In the genomic region with DNA sequence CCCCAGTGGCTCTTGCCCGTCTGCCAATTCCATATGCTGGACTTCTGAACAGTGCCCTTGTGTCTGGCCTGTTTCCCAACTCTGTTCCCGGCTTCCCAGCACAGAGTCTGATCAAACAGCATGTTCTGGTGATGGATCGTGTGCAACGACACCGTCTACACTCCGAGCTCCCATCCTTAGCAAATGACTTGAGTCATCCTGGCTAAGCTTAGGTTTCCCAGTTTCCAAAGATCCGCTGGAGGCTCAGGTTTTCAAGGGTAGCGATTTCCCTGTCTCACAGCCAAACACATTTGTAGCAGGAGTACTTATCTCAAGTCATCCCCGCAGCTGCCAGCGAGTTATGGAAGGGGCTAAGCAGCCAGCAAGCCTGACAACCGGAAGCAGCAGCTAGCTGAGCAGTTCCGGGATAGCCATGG, we compare ENCODE assay signal across 10 mouse cellular contexts.
A peak's percentile ranks its signal among the peaks of the same experiment; 100 is the strongest.
DNase-seq lines count a peak whose midpoint lies in the region; ATAC-seq and TF ChIP-seq lines count a peak whose summit lies in the region.
"Had no signal": no experiment of that assay in that cellular context is flagged by ENCODE, and none has a peak within 500 bp of the region (broad histone marks: within the 10 kb centered on the region; RNA-seq: fewer than 3 reads in every experiment).

No protein-coding gene starts in this region.

- WGBS in hindbrain, postnatal 0 days, result 48% methylated on average over 12 of the region's 12 CpGs
- WGBS in hindbrain, embryonic 10.5 days, result 84% methylated on average over 12 of the region's 12 CpGs
- 16% methylated on average over 12 of the region's 12 CpGs for WGBS in heart, postnatal 0 days

- no peak for ATAC-seq in hindbrain, postnatal 0 days
- peak; percentile 64 for ATAC-seq in heart, postnatal 0 days (ENCODE audit: insufficient read depth, low read depth)

- no peaks in the 10 kb centered on the region for H3K36me3 ChIP-seq in hindbrain, postnatal 0 days (ENCODE audit: insufficient read depth, low read length)
- no peaks in the 10 kb centered on the region for H3K36me3 ChIP-seq in hindbrain, embryonic 10.5 days
- no peaks in the 10 kb centered on the region for H3K36me3 ChIP-seq in E14TG2a.4 (ENCODE audit: insufficient read depth, low read length)
- H3K36me3 ChIP-seq in heart, postnatal 0 days (replicated peaks; ENCODE audit: control insufficient read depth, insufficient read depth, low read length), result no peaks in the 10 kb centered on the region
- H3K36me3 ChIP-seq: limb, embryonic 13.5 days; neural tube, embryonic 12.5 days had no signal

- DNase-seq in hindbrain, postnatal 0 days (ENCODE audit: low spot score), result peak; percentile 50
- DNase-seq in hindbrain, embryonic 10.5 days (ENCODE audit: low spot score), result no peak
- peak; percentile 50 for DNase-seq in cerebellum, adult 11 months
- DNase-seq in heart, postnatal 0 days (ENCODE audit: low spot score), result peak; percentile 58
- DNase-seq in urinary bladder, adult 18-20 months (ENCODE audit: low spot score in 2 of 2), result no peak
- no peak for DNase-seq in c-Kit-positive CD71-positive TER-119-positive erythroid progenitor cells, embryonic 14.5 days (ENCODE audit: low spot score)
- no peak for DNase-seq in adrenal gland, adult 8-10 months

- no peak overlapping the region for H3K27ac ChIP-seq in hindbrain, postnatal 0 days
- no peak overlapping the region for H3K27ac ChIP-seq in hindbrain, embryonic 10.5 days
- H3K27ac ChIP-seq in heart, postnatal 0 days (ENCODE audit: low read depth), result no peak overlapping the region
- H3K27ac ChIP-seq: limb, embryonic 13.5 days; neural tube, embryonic 12.5 days had no signal

- no peak for TF ChIP-seq EP300 in heart, postnatal 0 days (IDR thresholded peaks at IDR 0.05; ENCODE audit: low read depth)

- no peak for TF ChIP-seq CTCF in hindbrain, postnatal 0 days (IDR thresholded peaks at IDR 0.05; ENCODE audit: low read depth)
- TF ChIP-seq CTCF in E14TG2a.4 (conservative IDR thresholded peaks at IDR 0.05; ENCODE audit: low read length), result no peak
- TF ChIP-seq CTCF in heart, postnatal 0 days (IDR thresholded peaks at IDR 0.05; ENCODE audit: low read depth), result no peak

- peak overlapping the region; percentile 16; the same call in 1 of the 2 replicates for H3K4me2 ChIP-seq in hindbrain, postnatal 0 days (ENCODE audit: low read depth, low read length)
- H3K4me2 ChIP-seq in heart, postnatal 0 days (ENCODE audit: low read depth, low read length), result peak overlapping the region; percentile 55
- H3K4me2 ChIP-seq: limb, embryonic 13.5 days; neural tube, embryonic 12.5 days had no signal

- no peaks in the 10 kb centered on the region for H3K27me3 ChIP-seq in hindbrain, postnatal 0 days (ENCODE audit: insufficient read depth, low read length)
- H3K27me3 ChIP-seq in hindbrain, embryonic 10.5 days (ENCODE audit: insufficient read depth, poor library complexity, severe bottlenecking), result no peaks in the 10 kb centered on the region
- H3K27me3 ChIP-seq in E14TG2a.4 (ENCODE audit: insufficient read depth, low read length), result peaks cover 21% of the 10 kb centered on the region
- H3K27me3 ChIP-seq in heart, postnatal 0 days (ENCODE audit: control insufficient read depth, insufficient read depth, low read length), result no peaks in the 10 kb centered on the region
- H3K27me3 ChIP-seq: limb, embryonic 13.5 days; neural tube, embryonic 12.5 days had no signal

- no peak overlapping the region for H3K9ac ChIP-seq in hindbrain, postnatal 0 days (replicated peaks; ENCODE audit: low read length)
- H3K9ac ChIP-seq in heart, postnatal 0 days (replicated peaks; ENCODE audit: low read depth, low read length), result no peak overlapping the region; the same call in 1 of the 2 replicates
- H3K9ac ChIP-seq: limb, embryonic 13.5 days; neural tube, embryonic 12.5 days had no signal

- H3K4me1 ChIP-seq in hindbrain, postnatal 0 days (ENCODE audit: insufficient read depth, low read length), result no peaks in the 10 kb centered on the region
- no peaks in the 10 kb centered on the region for H3K4me1 ChIP-seq in hindbrain, embryonic 10.5 days (replicated peaks)
- H3K4me1 ChIP-seq in E14TG2a.4 (replicated peaks; ENCODE audit: low read depth, low read length), result peaks cover 20% of the 10 kb centered on the region
- peaks cover 8% of the 10 kb centered on the region; the same call in 1 of the 2 replicates for H3K4me1 ChIP-seq in heart, postnatal 0 days (ENCODE audit: control insufficient read depth, insufficient read depth)
- H3K4me1 ChIP-seq: neural tube, embryonic 12.5 days had no signal

- H3K9me3 ChIP-seq in hindbrain, postnatal 0 days (ENCODE audit: low read length), result no peaks in the 10 kb centered on the region
- no peaks in the 10 kb centered on the region for H3K9me3 ChIP-seq in hindbrain, embryonic 10.5 days
- H3K9me3 ChIP-seq in E14TG2a.4 (ENCODE audit: low read length), result no peaks in the 10 kb centered on the region
- H3K9me3 ChIP-seq in heart, postnatal 0 days (replicated peaks; ENCODE audit: control insufficient read depth, low read length), result no peaks in the 10 kb centered on the region
- H3K9me3 ChIP-seq: limb, embryonic 13.5 days; neural tube, embryonic 12.5 days had no signal

- no peak overlapping the region for H3K4me3 ChIP-seq in hindbrain, postnatal 0 days (ENCODE audit: low read length)
- no peak overlapping the region for H3K4me3 ChIP-seq in hindbrain, embryonic 10.5 days
- H3K4me3 ChIP-seq in E14TG2a.4 (replicated peaks; ENCODE audit: low read length), result peak overlapping the region; percentile 20; the same call in 1 of the 2 replicates
- H3K4me3 ChIP-seq in heart, postnatal 0 days (ENCODE audit: low read depth, low read length), result peak overlapping the region; percentile 29
- H3K4me3 ChIP-seq: limb, embryonic 13.5 days; neural tube, embryonic 12.5 days had no signal

Comparison
In these comparisons a context has a peak if more than half of its experiments do, and no peak if none do; other contexts are left out.
1. DNase-seq: peak in hindbrain, postnatal 0 days (single experiment), cerebellum, adult 11 months (single experiment) and heart, postnatal 0 days (single experiment); none in hindbrain, embryonic 10.5 days (single experiment), urinary bladder, adult 18-20 months (0 of 2), c-Kit-positive CD71-positive TER-119-positive erythroid progenitor cells, embryonic 14.5 days (single experiment) and adrenal gland, adult 8-10 months (single experiment).
2. H3K4me3 ChIP-seq: peak in E14TG2a.4 (single experiment) and heart, postnatal 0 days (single experiment); none in hindbrain, postnatal 0 days (single experiment) and hindbrain, embryonic 10.5 days (single experiment).